Mouse (Mus musculus) lung, postnatal 10 days (tissue): ENCODE results near the gene Arhgap22.

Experiments used
- DNase-seq: peaks from one replicate; pipeline ENCODE4 v3.0.0; 2021

The Arhgap22 gene

DNA sequence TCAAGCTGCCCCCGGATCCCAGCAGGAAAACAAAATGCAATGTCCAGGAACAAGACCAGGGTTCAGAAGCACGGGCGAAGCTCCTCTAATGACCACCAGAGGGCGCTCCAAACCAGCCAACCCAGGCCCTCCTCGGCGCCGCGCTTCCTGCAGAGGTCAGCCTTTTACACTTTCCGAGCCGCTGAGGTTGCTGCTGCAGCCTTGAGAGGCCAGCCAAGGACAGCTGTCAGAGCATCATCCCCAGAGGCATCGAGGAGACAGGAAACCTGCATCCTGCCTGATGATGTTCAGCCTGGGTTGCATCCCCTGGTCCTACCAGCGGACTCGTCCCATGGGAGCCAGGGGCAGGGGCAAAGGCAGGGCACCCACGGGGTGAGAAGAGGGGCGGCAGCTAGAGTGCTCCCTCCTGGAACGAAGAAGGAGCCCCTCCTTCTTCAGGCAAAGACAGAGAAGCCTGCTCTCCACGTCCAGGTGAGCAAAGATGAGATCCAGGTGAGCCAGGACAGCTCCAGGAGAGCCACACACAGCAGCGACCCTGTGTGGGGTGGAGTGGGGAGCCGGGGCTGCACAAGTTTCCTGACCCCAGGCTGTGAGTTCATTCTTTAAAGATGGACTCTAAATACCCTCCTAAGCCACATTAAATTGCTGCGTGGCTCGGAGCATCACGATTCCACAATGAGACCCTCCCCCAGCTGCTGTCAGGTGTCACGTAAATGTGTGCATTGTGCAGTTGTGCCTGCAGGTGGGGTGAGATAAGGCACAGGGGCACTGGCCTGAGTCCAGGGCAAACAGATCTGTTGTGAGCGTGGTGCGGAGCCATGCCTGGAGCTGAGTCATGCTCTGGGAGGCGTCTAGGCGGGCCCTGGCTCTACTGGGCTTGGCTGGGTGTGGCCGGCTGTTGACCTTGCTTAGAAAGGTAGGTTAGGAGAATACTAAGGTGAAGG lies at the start of gene Arhgap22:
TSS of gene Arhgap22 (plus strand) at position 204 of the 944 bp plus-strand sequence.
- peak; percentile 87 for DNase-seq

DNA sequence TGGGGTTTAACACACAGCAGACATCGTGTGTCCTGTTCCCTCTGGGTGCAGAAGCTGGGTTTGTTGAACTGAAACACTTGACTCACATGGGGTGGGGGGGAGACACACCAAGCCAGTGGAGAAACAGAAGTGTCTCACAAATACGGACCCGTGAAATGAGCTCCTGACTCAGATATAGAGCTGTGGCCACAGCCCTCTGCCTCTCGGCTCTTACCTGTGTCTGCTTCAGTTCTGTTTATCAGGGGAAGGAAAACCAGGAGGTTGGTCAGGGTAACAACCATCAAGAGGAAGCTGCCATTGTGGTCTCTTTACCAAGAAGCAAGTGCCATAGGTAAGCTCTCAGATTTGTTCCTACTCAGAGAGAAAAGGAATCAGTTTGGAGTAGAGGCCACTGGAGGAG lies 45.1 kb upstream of the Arhgap22 start:
- no peak for DNase-seq

DNA sequence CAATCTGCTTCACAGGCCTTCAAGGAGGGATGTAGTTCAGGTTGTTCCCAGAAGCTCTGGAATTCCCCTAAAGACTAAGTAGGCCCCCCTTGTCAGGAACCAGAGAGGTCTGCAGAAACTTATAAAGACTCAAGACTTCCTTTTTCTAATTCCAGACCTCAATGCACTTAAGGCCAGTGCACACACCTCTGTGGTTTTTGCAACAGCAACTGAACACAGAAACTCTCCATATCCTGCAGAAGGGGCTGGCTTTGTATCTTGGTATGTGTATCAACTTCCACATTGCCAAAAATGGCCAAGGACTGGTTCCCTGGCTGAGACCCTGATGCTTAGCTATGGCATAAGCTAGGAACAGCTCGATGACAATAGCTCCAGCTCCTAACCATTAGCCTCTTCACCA lies 41.9 kb upstream of the Arhgap22 start:
- no peak for DNase-seq

DNA sequence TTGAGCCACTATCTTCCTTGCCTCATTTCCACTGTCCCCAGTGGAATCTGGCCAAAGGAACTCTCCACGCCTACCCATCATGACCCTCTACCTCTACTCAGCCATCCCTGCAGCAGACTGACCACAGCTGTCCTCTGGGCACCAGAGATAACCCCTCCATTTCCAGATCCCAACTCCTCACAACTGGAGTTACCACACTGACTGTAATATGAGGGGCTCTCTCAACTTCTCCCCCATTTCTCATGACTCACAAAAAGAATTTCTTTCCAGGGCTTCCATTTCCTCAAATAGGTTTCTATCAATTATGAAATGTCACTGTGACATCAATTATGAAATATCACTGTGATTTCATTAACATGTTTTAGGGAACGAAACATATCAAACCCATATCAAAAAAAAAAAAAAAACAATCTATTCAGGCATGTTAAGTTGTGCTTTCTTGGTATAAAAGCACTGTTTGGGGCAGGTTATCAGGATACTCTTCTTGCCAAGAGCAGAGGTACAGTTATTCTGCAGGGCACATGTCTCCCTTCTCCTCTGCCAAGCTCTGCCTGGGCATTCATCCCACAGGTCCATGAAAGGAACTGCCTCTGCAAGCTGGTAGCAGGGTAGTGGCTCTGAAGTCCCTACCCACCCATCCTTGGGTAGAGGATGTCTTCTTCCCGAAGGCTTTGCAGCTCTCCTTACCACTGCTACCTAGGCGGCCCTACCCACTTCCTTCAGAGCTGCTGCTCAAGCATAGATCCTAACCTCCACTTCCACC lies 38.6 kb upstream of the Arhgap22 start:
- no peak for DNase-seq

DNA sequence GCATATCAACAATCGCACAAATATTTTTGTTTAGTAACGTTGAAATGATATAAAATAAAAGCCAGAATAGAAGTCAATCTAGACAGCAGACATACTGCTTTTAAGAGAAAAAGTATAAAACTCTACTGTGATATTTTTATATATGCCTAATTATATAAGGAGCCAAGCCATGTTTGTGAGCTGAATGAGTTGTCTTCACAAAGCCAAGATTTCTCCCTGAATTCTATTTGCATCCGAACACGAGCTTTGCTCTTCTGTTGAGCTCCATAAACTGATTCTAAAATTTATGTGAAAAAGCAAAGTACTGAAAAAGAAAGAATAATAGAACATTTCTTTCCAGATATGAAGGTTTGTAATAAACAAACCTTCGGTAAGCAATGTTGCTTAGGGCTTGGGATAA lies 33.7 kb upstream of the Arhgap22 start:
- no peak for DNase-seq

DNA sequence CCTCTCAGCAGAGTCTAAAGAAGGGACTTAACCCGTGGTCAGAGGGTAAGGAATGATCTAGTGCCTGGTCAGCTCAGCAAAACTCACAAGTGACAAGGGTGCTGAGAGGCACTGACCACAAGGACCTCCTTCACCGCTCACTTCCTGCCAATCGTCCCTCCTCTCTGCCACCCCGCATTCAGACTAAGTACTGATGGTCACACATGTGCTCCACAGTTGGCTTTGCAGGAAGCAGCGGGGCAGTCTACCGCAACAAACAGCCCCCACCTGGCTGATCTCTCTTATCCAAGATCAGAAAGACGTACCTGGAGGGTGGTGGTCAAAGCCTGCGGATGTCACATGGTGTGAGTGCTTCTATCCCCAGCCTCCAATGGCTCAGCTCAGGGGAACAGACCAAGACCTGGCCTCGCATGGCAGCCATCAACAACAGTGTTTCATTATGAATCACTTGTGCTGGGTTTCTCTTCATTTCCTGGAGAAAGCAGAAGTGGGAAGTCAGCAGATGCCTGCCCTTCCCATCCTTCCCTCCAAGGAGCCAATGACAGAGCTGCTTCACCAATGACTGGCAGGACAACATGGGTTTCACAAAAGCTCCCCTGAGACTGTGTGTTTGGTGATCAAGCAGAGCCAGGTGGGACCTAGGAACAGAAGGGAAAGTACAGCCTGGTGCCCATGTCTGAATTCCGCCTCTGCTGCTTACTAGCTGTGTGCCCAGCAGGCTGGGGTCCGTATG lies 28.6 kb upstream of the Arhgap22 start, which contains the start of gene Wdfy4:
TSS of gene Wdfy4 (minus strand) at position 441 of the 733 bp plus-strand sequence.
- peak; percentile 24 for DNase-seq

DNA sequence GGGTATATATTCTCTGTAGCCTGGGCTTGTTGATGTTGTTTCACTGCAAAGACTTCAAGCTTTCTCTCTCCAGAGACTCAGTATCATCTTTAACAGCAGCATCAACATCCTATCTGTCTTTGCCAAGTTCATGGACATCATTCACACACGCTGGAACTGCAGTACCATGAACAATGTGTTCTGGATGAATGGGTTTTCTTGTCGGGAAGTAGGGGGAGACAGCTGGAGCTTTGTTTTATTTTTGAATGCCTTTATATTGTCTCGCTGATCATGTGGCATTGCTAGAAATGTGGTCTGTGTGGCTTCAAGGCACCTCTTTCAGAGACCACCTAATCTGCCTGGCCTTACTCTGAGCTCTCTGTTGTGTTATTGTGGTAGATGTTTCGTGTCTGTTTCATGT lies 26.6 kb upstream of the Arhgap22 start:
- no peak for DNase-seq

DNA sequence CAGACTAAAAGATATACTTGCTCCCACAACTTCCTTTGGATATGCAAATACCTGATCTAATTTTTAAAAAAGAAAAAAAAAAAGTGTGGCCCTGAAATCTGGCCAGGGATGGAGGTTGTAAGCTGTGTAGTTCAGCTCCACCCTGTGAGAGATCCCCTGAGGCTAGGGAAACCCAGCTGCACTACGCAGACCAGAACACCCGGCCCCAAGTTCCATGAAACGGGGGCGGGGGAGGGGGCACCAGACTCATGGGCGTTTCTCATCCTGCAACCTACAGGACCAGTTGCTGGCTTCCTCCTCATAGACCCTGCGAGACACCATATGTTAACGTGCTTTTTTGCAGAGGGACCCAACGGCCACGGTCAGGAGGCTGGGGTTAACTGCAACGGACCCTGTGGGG lies 24.6 kb upstream of the Arhgap22 start:
- no peak for DNase-seq

DNA sequence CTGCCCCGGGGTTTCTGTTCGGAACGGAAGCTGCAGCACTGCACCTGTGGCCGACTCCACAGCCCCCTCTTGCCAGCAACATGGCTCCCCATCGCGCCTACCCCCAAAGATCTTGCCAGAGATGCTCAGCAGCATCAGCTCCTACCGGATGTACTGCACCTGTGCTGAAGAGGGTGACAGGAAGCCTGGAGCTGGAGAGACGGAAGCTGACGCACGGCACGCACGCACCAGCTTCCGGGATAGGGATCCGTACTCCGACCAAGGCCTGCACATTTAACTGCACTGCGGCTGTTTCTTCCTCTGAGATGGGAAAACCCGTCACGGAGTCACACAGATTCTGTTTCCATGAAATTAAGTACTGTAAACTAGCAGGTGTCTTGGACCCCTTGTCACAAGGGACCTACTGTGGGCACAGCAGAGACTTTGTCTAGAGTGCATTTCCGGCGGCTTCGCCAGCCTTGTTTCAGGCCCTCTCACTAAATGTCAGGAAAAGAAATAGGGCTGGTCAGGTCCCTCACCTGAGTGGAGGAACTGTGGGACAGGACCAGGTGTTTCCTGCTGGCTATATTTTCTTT lies 23.9 kb upstream of the Arhgap22 start:
- DNase-seq = no peak

DNA sequence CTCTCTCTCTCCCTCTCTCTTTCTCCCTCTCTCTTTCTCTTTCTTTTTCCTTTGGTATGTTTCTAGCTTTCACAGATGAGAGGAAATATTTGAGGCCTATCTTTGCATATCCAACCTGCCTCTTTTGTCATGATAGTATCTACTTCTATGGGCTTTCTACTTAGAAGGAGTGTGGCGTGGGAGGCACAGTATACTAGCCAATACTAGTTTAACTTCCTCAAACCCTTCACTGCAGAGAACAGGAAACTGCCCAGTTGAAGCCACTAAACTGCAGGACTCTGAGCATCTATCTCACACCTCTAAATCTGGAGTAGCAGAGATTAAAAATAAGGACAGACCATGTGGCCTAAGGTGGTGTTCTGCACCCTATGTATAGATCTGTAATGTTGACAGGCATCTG lies 23.2 kb upstream of the Arhgap22 start:
- no peak for DNase-seq

DNA sequence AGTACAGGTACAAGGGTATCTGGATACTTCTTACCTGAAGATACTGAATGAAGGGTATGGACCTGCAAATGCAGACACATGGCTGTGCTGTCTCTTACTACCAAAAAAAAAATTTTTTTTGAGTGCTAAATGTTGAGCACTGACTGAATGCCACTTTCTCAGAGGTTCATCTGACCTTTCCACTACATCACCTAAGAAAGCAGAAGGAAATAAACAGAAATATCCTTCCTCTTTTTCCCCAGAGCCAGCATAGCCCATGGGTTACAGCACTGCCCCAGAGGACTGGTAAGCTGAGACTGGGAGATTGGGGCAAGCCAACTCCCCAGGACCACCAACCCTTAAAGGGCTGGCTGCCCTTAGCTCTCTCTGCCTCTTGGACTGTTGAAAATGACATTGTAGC lies 20.1 kb upstream of the Arhgap22 start:
- DNase-seq = no peak

DNA sequence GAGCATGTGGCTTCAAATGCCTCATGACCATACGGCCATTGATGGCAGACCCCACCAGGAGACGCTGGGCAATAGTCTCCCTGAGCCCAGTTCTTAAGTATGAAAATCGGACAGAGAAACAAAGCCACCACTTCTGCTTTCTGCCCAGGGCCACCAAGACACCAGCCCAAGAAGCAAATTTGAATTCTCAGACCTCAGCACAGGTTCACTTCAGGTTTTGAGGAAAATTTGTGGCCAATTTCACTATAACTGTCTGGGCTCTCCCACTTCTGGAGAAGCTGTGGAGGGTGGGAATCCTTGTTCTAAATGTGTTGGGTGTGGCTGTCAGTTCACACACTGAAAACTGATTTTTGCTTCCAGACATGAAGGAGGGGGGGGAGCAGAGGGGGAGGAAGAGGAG lies 19.6 kb upstream of the Arhgap22 start:
- DNase-seq = no peak

DNA sequence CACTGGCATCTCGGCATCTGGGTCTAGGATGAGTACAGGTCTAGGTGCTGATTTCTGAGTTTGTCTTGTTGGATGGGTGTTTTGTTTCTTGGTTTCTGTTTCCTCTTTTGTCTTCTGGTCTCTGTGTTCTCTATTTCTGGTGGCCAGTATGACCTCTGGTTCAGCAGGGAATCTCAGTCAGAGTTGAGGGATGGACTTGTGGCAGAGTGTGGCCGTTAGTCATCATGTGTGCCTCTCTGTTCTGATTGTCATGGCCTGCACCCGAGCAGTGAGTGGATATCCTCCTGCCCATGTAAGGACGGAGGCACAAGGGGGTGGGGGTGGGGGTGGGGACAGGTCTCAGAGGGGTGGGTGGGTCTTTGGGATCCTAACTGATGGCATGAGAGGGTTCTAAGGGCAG lies 11.7 kb upstream of the Arhgap22 start:
- no peak for DNase-seq

DNA sequence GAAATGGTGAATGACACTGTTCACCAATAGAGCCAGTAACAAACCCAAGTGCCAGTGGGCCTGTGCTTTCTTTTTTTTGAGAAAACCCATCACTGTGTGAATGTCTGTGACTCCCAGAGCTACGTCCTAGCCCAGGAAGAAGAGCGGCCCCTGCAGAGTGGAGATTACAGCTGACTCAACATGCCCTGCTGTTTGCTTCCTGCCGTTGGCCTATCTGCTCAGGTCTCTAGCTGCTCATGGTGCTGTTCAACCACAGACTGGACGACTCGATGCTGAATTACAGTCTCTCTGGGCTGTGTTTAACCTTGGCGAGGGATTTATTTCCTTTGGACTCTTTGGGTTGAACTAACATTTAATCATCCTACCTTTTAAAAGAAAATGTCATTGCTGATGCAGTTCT lies 10.9 kb upstream of the Arhgap22 start:
- no peak for DNase-seq

DNA sequence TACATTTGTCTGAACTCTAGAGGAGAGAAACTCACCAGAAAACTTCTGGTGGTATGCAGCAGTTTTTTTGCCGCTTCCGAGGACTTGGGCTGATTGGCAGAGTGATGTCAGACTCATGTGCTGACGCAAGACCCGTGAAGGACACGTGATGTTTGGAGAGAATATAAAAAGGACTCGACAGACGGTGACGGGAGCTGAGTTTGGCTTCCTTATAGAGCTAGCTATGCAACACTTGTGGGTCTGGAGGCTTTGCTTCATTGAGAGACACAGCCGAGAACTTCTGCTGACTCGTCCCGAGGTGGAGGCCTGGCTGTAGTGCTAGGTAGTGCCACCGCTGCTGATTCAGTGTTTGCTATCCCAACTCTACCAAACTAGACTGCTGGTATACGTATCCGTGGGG lies 10.0 kb upstream of the Arhgap22 start:
- DNase-seq = no peak

DNA sequence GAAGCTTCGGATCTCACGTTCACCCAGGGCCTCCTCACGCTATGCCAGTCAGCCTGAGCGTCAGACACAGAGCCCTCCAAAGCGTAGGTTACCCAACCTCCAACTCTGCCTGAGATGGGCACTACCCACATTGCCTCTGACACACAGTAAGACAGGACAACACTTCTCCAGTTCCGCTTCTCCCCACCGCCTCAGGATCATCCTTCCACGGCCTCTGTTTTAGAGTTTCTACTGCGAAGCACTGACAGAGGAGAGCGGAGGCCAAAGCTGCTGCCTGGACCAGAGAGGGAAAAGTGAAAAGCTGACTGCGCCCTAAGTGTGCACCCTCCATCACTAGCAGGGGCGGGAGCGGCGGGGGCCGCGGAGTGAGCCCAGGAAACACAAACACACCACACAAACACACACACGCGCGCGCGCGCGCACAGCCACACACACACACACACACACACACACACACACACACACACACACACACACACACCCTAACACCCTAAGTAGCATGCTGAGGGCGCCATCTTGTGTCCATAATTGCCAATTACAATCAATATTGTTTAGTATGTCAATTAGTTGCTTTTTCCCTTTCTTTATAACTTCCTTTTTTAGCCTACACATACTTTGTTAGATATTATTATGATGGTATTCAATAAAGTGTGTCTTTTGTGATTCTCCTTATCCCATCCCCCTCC lies 8.4 kb upstream of the Arhgap22 start:
- peak; percentile 19 for DNase-seq

DNA sequence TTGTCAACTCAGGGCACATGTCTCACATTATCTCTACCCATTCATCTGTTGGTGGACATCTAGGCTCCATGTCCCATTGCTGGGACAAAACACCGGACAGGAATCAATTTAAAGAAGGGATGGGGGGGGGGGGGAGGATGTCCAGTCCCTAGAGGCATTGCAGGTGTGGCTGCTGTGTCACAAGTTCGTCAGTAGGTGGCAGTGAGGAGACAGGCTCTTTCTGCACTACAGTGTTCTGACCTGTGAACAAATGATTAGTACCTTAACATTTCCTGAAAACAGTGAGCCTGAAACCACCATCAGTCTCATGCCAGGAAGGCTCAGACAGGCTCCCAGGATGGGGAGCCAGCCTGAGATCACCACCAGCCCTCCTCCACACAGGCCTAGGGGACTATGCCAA lies 6.8 kb upstream of the Arhgap22 start:
- DNase-seq = peak; percentile 31

DNA sequence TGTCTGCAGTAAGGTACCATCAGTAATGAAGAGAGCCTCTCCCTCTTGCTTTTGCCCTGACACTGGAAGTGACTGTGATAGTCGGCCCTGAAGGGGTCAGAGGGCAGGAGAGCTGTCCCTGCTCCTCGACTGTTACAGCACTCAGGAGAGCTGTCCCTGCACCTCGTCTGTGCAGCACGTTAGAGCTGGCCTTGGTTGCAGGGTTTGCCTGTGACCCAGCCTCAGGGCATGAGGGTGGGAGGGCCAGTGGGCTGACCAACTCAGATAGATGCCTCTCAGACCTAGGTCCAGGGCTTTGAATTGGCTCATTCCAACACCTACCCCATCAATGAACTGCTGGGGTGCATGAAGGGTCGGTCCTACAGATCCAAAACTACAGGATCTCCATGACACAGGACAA lies 5.5 kb upstream of the Arhgap22 start:
- no peak for DNase-seq

DNA sequence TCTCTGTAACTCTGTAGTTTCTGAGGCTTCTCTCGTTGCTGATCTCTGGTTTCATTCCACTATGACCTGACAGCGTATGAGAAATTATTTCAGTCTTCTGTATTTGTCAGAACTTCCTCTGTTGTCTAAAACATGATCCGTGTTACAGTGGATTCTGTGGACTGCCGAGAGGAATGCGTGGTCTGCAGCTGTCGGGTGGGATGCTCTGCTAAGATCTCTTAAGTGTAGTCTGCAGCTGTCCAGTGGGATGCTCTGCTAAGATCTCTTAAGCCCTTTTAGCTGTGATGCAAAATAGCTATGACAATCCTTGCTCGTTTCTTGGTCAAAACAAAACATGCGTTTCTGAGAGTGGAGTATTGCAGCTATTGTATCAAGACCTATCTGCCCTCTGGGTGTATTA lies 3.0 kb upstream of the Arhgap22 start:
- no peak for DNase-seq

DNA sequence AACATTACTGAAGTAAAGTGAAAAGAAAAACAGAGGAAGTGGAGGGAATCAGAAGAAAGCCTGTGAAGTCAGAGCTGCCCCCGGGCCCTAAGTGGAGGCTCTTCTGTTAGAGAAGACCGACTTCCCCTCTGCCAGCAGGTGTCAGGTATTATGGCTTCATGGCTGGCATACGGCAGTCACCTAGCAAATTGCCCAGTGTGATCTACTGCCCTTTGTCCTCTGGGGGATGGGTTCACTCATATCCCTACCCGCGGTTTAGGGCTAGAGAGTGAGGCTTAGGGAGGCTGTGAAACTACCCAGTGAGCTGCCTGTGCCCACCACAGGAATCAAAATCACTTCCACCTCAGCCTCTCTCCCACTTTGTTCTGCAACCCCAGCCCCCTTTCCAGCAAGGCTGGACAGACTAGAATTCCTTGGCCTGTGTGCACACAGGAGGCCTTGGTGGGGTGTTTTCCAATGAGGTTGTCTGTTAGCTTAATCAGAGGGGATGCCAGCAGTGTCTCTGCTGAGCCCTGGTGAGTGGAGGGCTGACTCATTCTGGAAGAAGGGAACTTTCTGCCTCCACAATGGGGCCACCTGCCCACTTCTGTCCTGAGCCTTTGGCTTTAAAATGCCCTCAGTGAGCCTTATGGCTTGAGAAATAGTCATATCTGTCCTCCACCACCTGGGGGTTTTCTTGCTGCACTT lies 1.4 kb upstream of the Arhgap22 start:
- DNase-seq = no peak

DNA sequence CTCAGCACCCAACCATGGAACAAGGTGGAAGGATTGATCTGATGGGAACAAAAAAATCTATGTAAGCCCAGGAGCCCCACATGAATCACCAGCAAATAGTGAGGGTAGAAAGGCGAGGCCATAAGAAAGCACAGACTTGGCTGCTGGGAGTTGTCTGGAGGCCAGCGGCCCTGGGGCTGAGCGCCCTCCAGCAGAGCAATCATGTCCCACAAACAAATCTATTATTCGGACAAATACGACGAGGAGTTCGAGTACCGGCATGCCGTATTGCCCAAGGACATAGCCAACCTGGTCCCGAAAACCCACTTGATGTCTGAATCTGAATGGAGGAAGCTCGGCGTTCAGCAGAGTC lies 892 bp upstream of the Arhgap22 start:
- DNase-seq = no peak

DNA sequence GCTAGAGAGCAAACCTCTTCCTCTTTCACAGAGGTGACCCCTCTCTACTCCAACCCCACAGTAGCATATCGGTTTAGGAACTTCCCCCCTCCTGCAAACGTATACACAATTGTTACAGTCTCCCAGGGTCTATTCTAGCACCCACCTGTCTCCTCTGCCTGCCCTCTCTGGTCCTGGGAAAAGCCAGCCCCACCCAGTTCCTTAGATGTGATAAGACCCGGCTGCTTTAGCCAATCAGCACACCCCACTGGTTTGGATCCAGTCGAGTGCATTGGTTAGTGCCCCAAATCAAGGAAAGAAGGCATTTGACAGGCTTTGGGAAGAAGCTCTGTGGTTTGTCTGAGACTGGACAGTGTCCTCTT lies 922 bp downstream of the Arhgap22 start:
- no peak for DNase-seq
